Mouse (Mus musculus): Measurements from ENCODE around the gene Fam173a.

GRCm38 (mm10) chr17:25829558-25830017 is 36.9 kb upstream of the Fam173a start:
- TF ChIP-seq CTCF (conservative IDR thresholded peaks at IDR 0.05; ENCODE audit: low read length) (no peak), NANOG (IDR thresholded peaks at IDR 0.05; ENCODE audit: borderline replicate concordance, low read length) (no peak), POU5F1 (IDR thresholded peaks at IDR 0.05; ENCODE audit: borderline replicate concordance, low read length) (no peak)
